Mouse (Mus musculus) spleen, postnatal 14 days (tissue): ENCODE results near the gene Utrn.

Experiments used
- DNase-seq, 2 experiments: peaks; one replicate each; pipeline ENCODE4 v3.0.0; 2021 to 2022; ENCODE audit warnings: low spot score in 2 of 2

Gene Utrn

GRCm38 (mm10) chr10:12869029-12869671, at the start of gene Utrn:
Gene Utrn (minus strand): TSS chr10:12869365.
- peak; percentile 21 to 42 for DNase-seq

DNA sequence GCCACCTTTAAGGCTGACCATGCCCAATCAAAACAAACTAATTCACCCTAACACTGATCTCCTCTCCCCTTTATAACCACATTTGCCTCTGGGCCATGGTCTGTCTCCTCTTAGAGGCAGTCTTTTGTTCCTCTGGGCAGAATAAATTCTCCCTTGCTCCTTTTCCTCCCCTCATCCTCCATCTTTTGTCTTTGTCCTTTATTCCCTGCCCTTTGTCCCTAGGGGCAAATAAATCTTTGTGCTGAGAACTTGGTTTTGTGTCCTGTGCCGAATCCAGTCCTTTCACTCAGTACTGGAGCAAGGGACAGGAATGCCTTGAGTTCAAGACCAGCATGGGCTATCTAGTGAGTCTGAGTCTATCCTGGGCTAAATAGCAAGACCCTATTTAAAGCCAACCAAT, 48.5 kb upstream of the Utrn start:
- DNase-seq, result no peak

GRCm38 (mm10) chr10:12916376-12916775, 47.2 kb upstream of the Utrn start:
- DNase-seq, result no peak

GRCm38 (mm10) chr10:12915826-12916225, 46.7 kb upstream of the Utrn start:
- no peak for DNase-seq

DNA sequence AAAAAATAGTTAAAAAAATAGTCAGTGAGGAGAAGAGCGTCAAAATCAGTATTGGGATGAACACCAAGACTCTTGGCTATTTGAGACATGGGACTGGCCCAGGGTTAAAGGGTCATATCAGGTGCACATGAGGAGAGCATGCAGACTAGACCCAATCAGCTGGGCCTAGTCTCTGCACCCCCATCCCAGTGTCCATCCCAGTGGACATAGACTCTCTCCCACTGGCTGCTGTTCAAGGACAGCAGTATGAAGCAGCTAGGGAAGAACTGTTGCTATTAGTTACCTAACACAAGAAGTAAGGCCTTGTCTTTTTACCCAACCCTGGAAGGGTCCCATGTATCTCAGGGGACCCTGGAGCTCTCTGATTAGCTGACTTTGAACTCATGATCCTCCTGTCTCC, 45.0 kb upstream of the Utrn start:
- no peak for DNase-seq

DNA sequence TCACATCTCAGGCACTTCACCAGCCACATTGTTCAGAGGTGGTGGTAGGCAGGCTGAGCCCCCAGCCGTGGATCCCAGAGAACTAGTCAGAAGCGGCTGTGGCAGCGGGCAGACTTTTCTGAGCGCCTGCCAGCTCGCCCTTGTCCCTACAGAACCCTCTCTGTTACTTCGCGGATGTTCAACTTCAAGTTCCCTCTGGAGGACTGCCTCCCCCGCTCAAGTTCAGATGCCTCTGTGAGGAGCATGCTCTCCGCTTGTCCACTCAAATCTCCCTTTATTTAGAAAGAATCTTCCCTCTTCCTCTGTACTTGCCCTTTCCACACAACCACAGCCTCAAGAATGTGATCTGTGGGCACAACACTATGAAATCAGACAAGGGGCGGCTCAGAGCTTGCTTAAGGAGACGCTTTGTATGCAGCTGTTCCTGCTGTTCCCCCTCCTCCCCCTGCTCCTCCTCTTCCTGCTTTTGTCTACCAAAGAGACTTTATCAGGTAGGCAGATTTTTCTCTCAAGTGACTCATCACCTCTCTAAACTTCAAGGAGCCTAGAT, 42.9 kb upstream of the Utrn start:
- DNase-seq, result no peak

GRCm38 (mm10) chr10:12911451-12911850, 42.3 kb upstream of the Utrn start:
- DNase-seq, result no peak

DNA sequence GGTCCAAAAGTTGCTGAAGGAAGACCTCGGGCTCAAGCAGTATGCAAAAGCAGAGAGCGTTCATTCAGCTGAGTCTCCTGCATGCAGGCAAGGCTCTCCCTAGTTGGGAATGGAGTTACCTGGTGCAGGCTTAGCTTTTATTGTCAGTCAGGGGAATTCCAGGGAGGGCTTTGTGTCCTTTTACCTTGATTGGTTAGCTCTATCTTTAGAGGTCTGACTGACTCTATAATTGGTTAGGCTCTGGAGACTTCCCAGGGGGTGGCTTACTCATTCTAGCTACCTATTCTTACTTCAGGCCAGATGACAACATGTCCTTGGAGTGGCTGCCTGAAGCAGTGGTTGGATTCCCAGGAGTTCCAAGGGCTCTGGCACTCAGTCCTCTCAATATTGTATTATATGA, 40.7 kb upstream of the Utrn start:
- DNase-seq, result no peak

DNA sequence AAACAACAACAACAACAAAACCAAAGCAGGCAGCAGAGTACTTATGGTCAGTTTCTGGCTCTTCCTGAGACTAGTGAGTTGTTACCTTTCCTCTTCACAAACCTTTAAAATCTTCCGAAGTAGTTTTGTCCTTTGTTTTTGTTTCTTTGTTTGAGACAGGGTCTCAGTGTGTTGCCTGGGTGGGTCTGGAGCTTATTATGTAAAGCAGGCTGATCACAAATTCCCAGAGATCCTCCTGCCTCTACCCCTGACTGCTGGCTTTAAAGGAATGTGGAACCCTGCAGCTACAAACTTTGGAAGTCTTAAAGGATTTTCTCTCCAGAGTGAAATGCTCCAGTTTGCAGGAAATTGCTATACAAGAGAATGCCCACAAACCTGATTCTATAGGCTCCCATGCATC, 40.0 kb upstream of the Utrn start:
- DNase-seq, result no peak

- no peak for DNase-seq
Measured at GRCm38 (mm10) chr10:12904140-12904528, 35.0 kb upstream of the Utrn start.

DNA sequence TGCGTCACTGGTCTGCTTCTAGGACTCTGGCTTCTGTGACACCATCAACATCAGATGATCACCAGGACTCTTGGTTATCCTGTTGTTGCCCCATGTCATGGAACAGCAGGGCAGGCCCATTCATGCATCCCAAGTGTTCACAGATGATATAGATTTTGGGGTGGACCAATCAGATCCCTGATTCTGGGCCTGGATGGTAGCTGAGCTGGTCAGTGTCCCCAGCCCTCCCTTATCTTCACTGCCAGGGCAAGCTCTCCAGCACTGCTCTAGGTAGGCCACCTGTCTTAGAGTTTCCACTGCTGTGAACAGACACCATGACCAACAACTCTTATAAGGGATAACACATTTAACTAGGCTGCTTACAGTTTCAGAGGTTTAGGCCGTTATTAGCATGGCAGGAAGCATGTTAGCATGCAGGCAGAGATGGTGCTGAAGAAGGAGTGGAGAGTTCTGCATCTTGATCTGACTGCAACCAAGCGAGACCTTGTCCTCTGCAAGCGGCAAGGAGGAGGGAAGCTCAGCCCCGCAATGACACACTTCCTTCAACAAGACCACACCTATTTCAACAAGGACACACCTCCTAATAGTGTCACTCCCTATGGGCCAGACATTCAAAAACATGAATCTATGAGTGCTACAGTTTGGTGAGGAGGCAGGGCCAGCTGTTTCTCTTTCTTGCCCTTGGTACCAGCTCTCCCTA, 34.4 kb upstream of the Utrn start:
- DNase-seq, result no peak

- no peak for DNase-seq
Measured at GRCm38 (mm10) chr10:12899901-12900300, 30.7 kb upstream of the Utrn start.

- DNase-seq, result no peak
Measured at GRCm38 (mm10) chr10:12893339-12893738, 24.2 kb upstream of the Utrn start.

DNA sequence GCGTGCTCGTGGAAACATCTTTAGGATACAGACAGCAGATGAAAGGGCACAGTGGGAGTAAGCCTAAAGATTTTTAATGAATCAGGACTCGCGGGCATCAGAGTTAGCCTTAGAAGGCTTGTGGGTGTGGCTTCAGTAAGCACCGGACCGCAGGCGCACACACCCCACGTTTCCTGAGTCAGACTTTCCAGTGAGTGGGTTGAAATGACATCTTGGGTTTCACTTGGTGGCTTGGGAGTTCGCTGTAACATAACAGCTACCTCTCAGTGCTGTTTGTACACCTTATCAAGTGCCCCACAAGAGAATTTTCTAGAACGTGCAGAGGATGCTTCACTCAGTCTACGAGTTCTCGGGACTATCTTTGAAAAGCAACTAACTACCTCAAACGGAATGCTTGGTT, 19.2 kb upstream of the Utrn start:
- no peak for DNase-seq

DNA sequence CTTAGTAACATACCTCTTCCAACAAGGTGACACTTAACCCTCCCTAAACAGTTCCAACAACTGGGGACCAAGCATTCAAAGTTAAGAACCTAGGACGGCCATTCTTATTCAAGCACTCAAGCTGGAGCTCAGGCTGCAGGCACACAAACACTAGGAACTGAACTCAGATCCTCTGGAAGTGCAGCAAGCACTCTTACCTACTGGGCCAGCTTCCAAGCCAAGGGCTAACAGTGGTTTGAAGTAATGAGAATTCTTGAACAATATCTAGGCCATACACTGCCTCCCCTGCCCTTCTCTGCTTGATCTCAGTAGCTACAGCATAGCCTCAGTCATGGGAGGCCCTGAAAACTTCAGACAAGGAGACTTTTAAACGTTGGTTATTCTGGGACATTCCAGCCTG, 18.6 kb upstream of the Utrn start:
- DNase-seq, result no peak

DNA sequence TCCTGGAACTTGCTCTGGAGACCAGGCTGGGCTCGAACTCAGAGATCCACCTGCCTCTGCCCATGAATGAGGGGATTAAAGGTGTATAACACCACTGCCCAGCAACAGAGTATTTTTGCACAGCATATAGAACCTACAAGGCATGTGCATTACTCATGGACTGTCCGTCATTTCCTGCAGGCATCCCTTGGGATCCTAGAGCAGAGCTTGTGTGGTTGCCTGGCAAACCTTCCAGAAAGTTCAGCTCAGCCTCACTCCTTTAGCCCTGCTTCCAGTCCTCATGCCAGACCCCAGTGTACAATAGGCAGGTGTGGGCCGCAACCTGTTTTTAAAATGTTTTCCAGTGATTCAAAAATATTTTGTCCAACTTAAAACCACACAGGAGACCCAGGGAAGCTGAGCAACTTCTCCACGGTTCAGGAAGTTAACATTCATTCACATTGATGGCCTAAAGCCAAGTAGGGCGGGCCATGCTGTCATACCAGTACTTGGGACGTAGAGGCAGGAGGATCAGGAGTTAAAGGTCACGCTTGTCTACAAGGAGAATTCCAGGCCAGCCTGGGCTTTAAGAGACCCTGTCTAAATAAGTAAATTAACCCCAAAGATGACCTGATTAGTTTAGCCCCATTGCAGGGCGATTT, 15.3 kb upstream of the Utrn start:
- DNase-seq, result no peak

- DNase-seq, result no peak
Measured at GRCm38 (mm10) chr10:12881911-12882310, 12.7 kb upstream of the Utrn start.

GRCm38 (mm10) chr10:12879313-12879695, 10.1 kb upstream of the Utrn start:
- DNase-seq, result no peak

- DNase-seq, result no peak
Measured at GRCm38 (mm10) chr10:12878661-12879312, 9.6 kb upstream of the Utrn start.

DNA sequence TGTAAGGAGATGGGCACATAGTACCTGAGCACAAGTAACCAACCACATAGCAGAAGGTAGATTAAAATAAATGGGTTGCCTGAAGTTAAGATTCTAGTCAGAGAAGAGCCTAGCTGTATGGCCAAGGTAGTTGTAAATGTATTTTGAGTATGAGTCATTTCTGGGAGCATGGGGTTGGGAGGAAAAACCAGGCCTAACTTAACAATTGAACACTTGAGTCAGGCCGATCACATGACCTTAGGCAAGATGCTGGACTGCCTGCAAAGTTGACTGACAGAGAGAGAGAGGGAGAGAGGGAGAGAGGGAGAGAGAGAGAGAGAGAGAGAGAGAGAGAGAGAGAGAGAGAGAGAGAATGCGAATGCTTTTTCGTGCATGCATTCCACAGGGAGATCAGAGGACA, 7.3 kb upstream of the Utrn start:
- no peak for DNase-seq

GRCm38 (mm10) chr10:12875410-12875809, 6.2 kb upstream of the Utrn start:
- no peak for DNase-seq

- no peak for DNase-seq
Measured at GRCm38 (mm10) chr10:12874577-12875277, 5.6 kb upstream of the Utrn start.
